Mouse (Mus musculus) heart, embryonic 11.5 days (tissue): ENCODE measurements around the gene Ralgps1. TPM values are rescaled to one million over a fixed set of nuclear protein-coding genes. Genes with fewer than 3 reads are reported as not detected.

Source experiments
- ATAC-seq: fragments of 200-750 bp; cut with Nextera tagmentation; replicated peaks from 2 replicates; pipeline ENCODE4 v1.8.0; 2017; ENCODE audit warnings: moderate library complexity; ENCODE audit not compliant: insufficient number of reproducible peaks, low FRiP score, low TSS enrichment
- H3K27ac ChIP-seq: fragments of 300-500 bp; sonication (generic); 2 replicates; pipeline ENCODE4 v1.5.1; 2014; ENCODE audit warnings: mild to moderate bottlenecking, low read depth, low read length
- H3K27me3 ChIP-seq: fragments of 300-500 bp; sonication (generic); 2 replicates; pipeline ENCODE4 v1.6.1; 2014; ENCODE audit warnings: mild to moderate bottlenecking, low read length, mixed read lengths; ENCODE audit not compliant: control insufficient read depth, insufficient read depth
- H3K36me3 ChIP-seq: fragments of 300-500 bp; sonication (generic); 2 replicates; pipeline ENCODE4 v1.6.1; 2014; ENCODE audit warnings: mild to moderate bottlenecking, low read length, moderate library complexity, mixed read lengths; ENCODE audit not compliant: control insufficient read depth, insufficient read depth
- H3K4me1 ChIP-seq: fragments of 300-500 bp; sonication (generic); 2 replicates; pipeline ENCODE4 v1.6.1; 2014; ENCODE audit warnings: low read length; ENCODE audit not compliant: control insufficient read depth, insufficient read depth
- H3K4me2 ChIP-seq: fragments of 300-500 bp; sonication (generic); 2 replicates; pipeline ENCODE4 v1.6.1; 2014; ENCODE audit warnings: mild to moderate bottlenecking, moderate library complexity
- H3K4me3 ChIP-seq: fragments of 300-500 bp; sonication (generic); 2 replicates; pipeline ENCODE4 v1.5.1; 2014; ENCODE audit warnings: low read depth, low read length
- H3K9ac ChIP-seq: fragments of 300-500 bp; sonication (generic); 2 replicates; pipeline ENCODE4 v1.6.1; 2014; ENCODE audit warnings: mild to moderate bottlenecking, low read depth, low read length, moderate library complexity
- H3K9me3 ChIP-seq: fragments of 300-500 bp; sonication (generic); replicated peaks from 2 replicates; pipeline ENCODE4 v1.6.1; 2016; ENCODE audit warnings: low read length; ENCODE audit not compliant: control insufficient read depth
- WGBS: fragments of 180-500 bp; shearing (Covaris S2); extraction: QIAGEN DNeasy Blood & Tissue Kit; methylation state at CpG from one replicate; pipeline ENCODE4 v1.1.7; 2014; ENCODE audit not compliant: insufficient replicate concordance; 5-methylcytosine and 5-hydroxymethylcytosine counted together
- polyA plus RNA-seq: library from polyadenylated mRNA; unstranded; fragments of >200 nt; fragmentation: Nextera tagmentation; extraction: Ambion mirVana; gene quantifications from 2 replicates; pipeline ENCODE4 v1.2.1, GENCODE M21; 2014

Gene Ralgps1
- polyA plus RNA-seq, 1 experiment from 2014 or later = 6.6 TPM

DNA sequence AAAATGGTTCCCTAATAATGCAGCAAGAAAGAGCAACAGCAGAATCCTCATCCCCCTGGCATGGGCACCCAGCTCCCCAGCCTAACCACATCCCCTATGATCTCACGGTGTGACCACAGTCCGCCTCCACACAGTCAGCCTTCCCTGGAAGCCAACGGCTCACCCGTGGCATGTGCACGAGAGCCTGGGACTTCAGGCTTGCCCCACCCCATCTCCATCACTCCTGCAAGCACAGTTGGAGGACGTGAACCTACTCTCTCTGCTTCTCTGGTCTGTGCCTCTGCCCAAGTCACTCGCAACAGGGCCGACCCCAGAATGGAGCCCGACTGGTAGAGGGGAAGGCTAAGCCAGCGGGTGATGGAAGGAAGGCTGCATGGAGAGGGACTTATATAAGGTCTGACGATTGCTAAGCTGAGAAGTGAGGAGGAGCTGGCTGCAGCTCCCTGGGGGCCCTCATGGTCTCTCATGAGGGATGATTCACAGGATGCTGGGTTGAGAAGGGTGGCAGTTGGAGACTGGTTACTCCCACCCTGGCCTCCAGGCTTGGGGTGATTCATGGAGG, 149.9 kb downstream of the Ralgps1 start:
- ATAC-seq = no peak
- H3K9me3 ChIP-seq = no peaks in the 10 kb centered on the region
- no peak overlapping the region for H3K27ac ChIP-seq
- H3K36me3 ChIP-seq = no peaks in the 10 kb centered on the region
- H3K27me3 ChIP-seq = no peaks in the 10 kb centered on the region
- no peak overlapping the region for H3K9ac ChIP-seq
- H3K4me3 ChIP-seq = no peak overlapping the region
- 84% methylated on average over 11 of the region's 11 CpGs for whole genome bisulfite sequencing
- H3K4me1 ChIP-seq = peaks cover 39% of the 10 kb centered on the region
- no peak overlapping the region for H3K4me2 ChIP-seq

DNA sequence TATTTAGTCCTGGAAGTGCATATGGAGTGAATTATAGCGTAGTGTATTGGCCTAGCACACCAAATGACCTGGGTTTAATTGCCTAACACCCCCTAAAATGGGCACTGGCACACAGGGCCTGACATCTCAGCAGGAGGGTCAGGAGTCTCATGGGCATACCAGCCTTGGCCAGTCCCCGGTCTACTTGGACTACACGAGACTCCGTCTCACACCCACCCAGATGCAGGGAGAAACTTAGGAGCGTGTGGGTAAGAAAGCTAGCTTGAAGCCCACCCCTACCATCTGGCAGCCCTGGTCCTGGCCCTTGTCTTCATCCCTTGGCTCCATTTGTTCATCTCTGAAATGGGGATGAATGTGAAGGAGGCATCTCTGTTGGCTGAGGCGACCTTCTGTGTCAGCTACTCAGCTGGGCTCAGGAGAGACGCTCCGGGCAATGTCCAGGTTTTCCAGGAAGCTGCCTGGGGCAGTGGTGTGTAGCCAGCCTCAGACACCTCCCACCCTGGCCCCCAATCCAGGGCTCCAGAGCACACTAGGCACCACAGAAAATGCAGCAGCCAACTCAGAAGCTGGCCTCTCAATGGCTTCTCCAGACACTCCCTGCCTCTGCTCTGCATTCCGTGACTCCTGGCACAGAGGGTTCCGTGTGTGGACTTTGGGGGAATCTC, 150.5 kb downstream of the Ralgps1 start:
- Histone ChIP-seq H3K4me2 (no peak overlapping the region), H3K9me3 (no peaks in the 10 kb centered on the region), H3K9ac (no peak overlapping the region), H3K27me3 (no peaks in the 10 kb centered on the region), H3K27ac (no peak overlapping the region), H3K4me1 (peaks cover 36% of the 10 kb centered on the region), H3K36me3 (no peaks in the 10 kb centered on the region), H3K4me3 (no peak overlapping the region)
- WGBS = 87% methylated on average over 10 of the region's 10 CpGs
- no peak for ATAC-seq

DNA sequence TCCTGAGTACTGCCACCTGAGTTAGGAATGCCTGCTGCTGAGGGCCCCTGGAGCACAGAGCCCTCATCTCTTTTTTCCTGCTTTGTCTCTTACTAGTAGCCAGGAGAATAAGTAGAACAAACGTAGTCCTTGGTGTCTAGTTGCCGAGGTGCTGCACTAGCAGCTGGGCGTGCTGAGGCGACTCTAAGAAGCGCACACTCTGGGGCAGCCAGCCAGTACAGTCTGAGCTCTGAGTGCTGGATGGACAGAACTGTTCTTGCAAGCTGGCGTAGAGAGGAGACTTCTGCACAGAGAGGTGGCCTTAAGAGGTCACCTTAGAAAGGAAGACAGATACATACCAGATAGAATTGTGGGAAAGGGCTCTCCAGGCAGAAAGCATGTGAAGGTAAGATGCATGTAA, 151.0 kb downstream of the Ralgps1 start:
- no peak overlapping the region for H3K4me2 ChIP-seq
- H3K27ac ChIP-seq = no peak overlapping the region

DNA sequence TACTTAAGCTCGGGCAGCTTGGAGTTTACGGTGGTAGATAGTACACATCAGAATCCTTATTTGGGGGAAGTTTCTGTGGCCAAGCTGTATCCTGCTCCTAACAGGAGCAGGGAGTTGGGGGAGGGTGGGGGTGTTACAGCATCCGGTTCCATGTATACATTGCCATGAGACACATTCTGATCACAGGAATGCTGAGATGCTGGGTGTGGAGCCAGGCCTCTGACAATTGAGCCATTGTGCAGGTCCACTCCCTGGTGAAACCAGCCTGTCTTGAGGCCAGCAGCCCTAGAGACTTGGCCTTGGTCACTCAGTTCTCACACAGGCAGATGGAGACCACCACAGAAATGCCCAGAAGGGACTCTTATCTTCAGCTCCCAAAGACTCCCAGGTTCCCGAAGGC, 151.6 kb downstream of the Ralgps1 start:
- Histone ChIP-seq H3K4me2 (no peak overlapping the region), H3K4me1 (peaks cover 41% of the 10 kb centered on the region), H3K9ac (no peak overlapping the region), H3K27ac (no peak overlapping the region), H3K4me3 (no peak overlapping the region), H3K27me3 (no peaks in the 10 kb centered on the region), H3K36me3 (no peaks in the 10 kb centered on the region), H3K9me3 (no peaks in the 10 kb centered on the region)
- no peak for ATAC-seq
- WGBS = 61% methylated on average over 4 of the region's 4 CpGs

More for the DNA sequence above, 151.0 kb downstream of the Ralgps1 start:
- no peak for ATAC-seq
- H3K27me3 ChIP-seq = no peaks in the 10 kb centered on the region
- 80% methylated on average over 6 of the region's 6 CpGs for WGBS
- no peaks in the 10 kb centered on the region for H3K9me3 ChIP-seq
- H3K9ac ChIP-seq = no peak overlapping the region
- no peak overlapping the region for H3K4me3 ChIP-seq
- H3K4me1 ChIP-seq = peaks cover 40% of the 10 kb centered on the region
- no peaks in the 10 kb centered on the region for H3K36me3 ChIP-seq

DNA sequence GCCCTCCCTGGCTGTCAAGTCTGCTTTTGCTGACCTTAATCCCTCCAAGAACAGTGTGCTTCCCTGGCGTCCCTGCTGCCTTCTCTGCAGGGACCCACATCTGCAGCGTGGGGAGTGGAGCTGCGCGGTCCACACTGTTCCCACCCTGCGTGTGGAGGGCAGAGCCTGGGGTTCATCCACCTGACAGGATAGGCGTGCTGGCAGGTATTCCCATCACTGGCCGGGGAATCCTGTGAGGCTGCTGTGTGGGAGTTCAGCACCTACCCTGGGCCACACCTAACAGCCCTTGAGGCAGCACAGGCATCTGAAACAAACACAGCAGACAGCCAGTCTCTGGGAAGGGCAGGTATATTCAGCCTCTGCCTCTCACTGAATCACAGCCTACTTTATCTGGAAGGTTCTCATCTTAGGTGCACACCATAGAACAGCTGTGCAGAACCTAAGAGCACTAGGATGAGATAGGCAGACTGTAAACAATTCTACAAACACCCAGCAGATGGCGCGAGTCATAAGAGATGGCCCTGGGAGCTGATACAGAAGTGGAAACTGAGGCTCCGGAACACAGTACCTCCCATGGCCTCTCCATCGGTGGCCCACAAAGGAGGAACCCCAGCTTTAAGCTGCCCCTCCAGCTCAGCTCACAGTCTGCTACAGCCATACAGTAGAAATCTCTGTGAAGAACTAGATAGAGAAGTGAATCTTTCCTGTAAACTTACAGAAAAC, 152.2 kb downstream of the Ralgps1 start:
- Histone ChIP-seq H3K4me1 (peaks cover 41% of the 10 kb centered on the region), H3K27me3 (no peaks in the 10 kb centered on the region), H3K4me2 (no peak overlapping the region), H3K9me3 (no peaks in the 10 kb centered on the region), H3K4me3 (no peak overlapping the region), H3K9ac (no peak overlapping the region), H3K27ac (no peak overlapping the region), H3K36me3 (no peaks in the 10 kb centered on the region)
- no peak for ATAC-seq
- WGBS = 60% methylated on average over 11 of the region's 11 CpGs

DNA sequence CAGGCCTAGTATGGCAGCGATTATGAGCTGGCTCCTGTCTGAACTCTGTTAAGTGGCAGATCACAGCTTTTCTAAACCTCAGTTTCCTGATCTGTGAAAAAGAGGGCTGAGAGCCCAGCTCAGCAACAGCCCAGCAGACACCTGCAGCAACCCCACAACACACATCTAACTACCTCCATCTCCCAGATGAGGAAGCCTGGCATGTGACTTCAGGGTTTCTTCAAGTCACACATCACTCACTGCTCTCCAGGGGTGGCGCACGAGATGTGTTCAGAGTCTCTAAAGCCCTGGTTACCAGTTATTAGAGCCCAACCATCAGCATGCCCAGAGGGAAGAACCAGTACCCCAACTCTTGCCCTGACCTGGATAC, 153.9 kb downstream of the Ralgps1 start:
- Histone ChIP-seq H3K9ac (peak overlapping the region; percentile 80), H3K4me2 (peak overlapping the region; percentile 88), H3K9me3 (no peaks in the 10 kb centered on the region), H3K36me3 (no peaks in the 10 kb centered on the region), H3K4me1 (peaks cover 38% of the 10 kb centered on the region), H3K27ac (no peak overlapping the region), H3K4me3 (peak overlapping the region; percentile 60), H3K27me3 (no peaks in the 10 kb centered on the region)
- no peak for ATAC-seq
- 52% methylated on average over 3 of the region's 3 CpGs for WGBS

DNA sequence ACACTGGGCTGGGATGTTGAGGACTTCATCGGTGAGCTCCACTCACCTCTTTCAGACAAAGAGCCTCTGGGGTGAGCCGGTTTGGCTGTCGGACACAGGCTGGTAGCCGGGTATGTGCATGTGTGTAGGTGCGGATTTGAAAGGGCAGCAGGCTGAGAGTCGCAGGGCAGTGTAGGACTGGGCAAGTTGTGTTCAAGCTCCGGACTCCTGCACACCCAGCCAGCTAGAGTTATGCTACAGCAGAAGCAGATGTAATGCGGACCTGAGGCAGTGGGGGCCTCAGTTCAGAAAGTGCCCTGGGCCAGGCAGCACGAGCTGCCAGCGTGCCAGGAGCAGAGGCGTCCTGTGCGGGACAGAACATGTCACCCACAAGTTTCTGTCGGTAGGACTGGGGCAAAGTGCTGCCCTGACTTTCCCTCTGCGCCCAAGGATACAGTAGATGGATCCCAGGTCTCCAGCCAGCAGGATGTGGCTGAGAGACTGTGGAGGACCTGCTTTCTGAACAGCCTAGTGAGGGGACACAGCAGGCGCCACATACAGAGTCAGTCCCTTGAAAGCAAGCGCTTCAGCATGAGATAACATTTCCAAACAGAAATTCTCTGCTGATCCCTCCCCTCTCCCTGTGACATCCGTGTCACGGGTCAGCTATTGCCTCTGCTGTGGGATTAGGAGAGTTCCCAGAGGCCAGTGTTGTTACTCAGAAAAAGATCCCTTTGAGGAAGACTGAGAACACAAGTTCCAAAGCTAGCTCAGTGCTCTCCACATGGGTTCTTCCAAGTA, 154.5 kb downstream of the Ralgps1 start:
- peak overlapping the region; percentile 88 for H3K4me2 ChIP-seq
- no peaks in the 10 kb centered on the region for H3K9me3 ChIP-seq
- 10% methylated on average over 18 of the region's 18 CpGs for WGBS
- no peaks in the 10 kb centered on the region for H3K36me3 ChIP-seq
- H3K27me3 ChIP-seq = no peaks in the 10 kb centered on the region
- H3K4me1 ChIP-seq = peaks cover 38% of the 10 kb centered on the region
- H3K27ac ChIP-seq = peak overlapping the region; percentile 85
- 0 out of 2 replicates have a peak, but pooled peaks have one; percentile 8 for ATAC-seq
- peak overlapping the region; percentile 60 for H3K4me3 ChIP-seq
- peak overlapping the region; percentile 80 for H3K9ac ChIP-seq

- under 1% methylated on average over 22 of the region's 22 CpGs for WGBS
- Histone ChIP-seq H3K4me3 (peak within 1 kb of the TSS; percentile 60), H3K9ac (peak within 1 kb of the TSS; percentile 80), H3K9me3 (no peaks in the 10 kb centered on the region), H3K4me1 (peaks cover 39% of the 10 kb centered on the region), H3K36me3 (no peaks in the 10 kb centered on the region), H3K27ac (peak within 1 kb of the TSS; percentile 85), H3K4me2 (peak within 1 kb of the TSS; percentile 88), H3K27me3 (no peaks in the 10 kb centered on the region)
- ATAC-seq = peak; percentile 89
Measured at GRCm38 (mm10) chr2:33215700-33216509, 155.4 kb downstream of the Ralgps1 start, which contains the start of gene Angptl2. Gene Angptl2 (plus strand): TSS chr2:33216069.
